Mouse (Mus musculus) monocyte, adult 59 days (primary cell): ENCODE data around the gene Olfr392. TPM values are rescaled to one million over a fixed set of nuclear protein-coding genes. Genes with fewer than 3 reads are reported as not detected.

Experiments
- total RNA-seq, 2 experiments: library from RNA; stranded (reverse); gene quantifications; one replicate each; pipeline ENCODE4 v1.2.4; 2023

The Olfr392 gene
- not detected for total RNA-seq

DNA sequence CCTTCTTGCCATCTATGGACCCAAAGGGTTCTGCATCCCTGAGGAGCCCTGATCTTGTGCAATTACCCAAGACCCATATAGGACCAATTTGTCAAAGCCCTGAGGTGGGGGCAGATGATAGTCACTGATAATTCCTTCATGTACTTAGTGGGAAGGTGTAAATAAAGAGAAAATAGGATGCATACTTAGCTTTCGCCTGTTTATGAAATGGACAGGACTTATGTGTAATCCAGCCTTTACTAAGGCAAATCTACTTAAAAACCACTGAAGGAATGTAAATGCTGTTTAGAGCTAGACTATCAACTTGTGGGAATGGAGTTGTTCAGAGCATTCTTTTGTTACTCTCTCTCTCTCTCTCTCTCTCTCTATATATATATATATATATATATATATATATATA lies at the start of gene Olfr392:
Gene Olfr392, minus strand, starts transcription at position 101 of the 400 bp plus-strand sequence.

DNA sequence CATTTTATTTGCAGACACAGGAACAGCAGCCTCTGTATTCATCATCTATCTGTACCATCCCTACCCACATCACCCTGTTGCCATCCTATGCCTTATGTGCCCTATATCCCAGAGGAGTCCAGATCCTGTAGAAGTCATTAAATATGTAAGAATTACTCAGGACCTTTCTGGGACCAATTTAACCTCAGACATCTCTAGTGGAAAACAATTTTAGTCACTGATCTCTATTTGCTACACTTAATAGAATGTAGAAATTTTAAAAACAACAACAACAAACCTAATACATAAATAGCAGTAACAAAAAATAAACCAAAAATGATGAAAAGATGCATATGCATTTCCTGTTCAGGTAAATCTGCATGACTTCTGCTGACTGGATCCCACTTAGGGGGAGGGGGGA lies 34.5 kb upstream of the Olfr392 start, which contains the start of gene Olfr393:
Gene Olfr393, minus strand, starts transcription at position 101 of the 400 bp plus-strand sequence.

DNA sequence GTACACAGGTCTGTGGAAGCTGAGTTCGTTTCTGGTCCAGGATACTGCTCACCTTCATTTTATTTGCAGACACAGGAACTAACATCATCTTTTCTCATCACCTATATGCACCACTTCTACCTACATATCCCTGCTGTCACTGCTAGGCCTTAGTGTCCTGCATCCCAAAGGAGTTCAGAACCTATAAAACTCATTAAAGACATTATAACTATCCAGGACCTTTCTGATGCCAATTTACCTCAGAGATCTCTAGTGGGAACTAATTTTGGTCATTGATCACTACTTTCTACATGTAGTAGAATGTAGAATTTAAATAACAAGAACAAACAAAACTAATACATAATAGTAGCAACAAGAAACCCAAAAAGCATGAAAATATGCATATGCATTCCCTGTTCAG lies 13.9 kb downstream of the Olfr392 start, which contains the start of gene Olfr391-ps:
Gene Olfr391-ps, minus strand, starts transcription at position 101 of the 400 bp plus-strand sequence.

DNA sequence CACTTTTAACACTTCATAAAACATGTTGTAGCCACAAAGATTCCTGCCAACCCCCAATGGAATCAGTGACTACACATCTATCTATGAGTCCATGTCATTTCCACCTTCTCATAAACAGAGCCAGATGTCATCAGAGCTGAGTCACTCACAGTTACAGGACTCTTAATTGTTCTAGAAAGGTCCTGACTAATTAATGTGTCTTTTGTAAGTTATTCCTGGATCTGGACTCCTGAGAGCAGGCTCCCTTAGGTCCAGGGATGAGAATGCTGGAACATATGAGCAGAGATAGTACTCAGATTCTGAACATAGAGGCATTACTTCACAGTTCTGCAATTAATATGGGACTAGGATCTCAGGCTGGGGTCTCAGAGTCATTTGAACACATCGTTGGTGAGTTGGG lies 34.2 kb downstream of the Olfr392 start, which contains the start of gene Olfr390:
Gene Olfr390, plus strand, starts transcription at position 301 of the 400 bp plus-strand sequence.

DNA sequence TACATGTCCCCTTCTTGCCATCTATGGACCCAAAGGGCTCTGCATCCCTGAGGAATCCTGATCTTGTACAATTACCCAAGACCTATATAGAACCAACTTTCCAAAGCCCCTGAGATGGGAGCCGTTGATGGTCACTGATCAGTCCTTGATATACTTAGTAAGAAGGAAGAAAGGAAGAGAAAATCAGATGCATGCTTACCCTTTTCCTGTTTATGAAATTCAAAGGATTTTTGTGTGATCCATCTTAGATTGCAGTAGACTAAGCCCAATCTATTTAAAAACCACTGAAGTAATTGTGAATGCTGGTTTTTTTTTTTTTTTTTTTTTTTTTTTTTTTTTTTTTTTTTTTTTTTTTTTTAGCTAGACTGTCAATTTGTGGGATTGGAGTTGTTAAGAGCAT lies 36.2 kb downstream of the Olfr392 start, which contains the start of gene Olfr389:
Gene Olfr389, minus strand, starts transcription at position 101 of the 400 bp plus-strand sequence.

Other genes with a start within 250 kb of the Olfr392 start
- gene Olfr385, start 224.0 kb downstream of the Olfr392 start, total RNA-seq = not detected
- not detected for gene Olfr384, start 218.5 kb downstream of the Olfr392 start, total RNA-seq
- gene Zfp735, start 128.3 kb downstream of the Olfr392 start, total RNA-seq = not detected
- gene Olfr389, start 36.3 kb downstream of the Olfr392 start, total RNA-seq = not detected
- gene Olfr390, start 34.1 kb downstream of the Olfr392 start, total RNA-seq = not detected
- not detected for gene Olfr391-ps, start 14.0 kb downstream of the Olfr392 start, total RNA-seq
- not detected for gene Olfr393, start 34.4 kb upstream of the Olfr392 start, total RNA-seq
- not detected for gene Olfr394, start 73.7 kb upstream of the Olfr392 start, total RNA-seq
- gene Olfr395, start 92.2 kb upstream of the Olfr392 start, total RNA-seq = not detected
- gene Olfr23, start 119.6 kb upstream of the Olfr392 start, total RNA-seq = not detected
- not detected for gene Olfr397, start 143.8 kb upstream of the Olfr392 start, total RNA-seq
- gene Olfr398, start 173.4 kb upstream of the Olfr392 start, total RNA-seq = not detected
- not detected for gene Olfr139, start 239.5 kb upstream of the Olfr392 start, total RNA-seq
- gene Olfr399, start 239.6 kb upstream of the Olfr392 start, total RNA-seq = not detected